Mouse (Mus musculus) lung, postnatal 0 days (tissue): ENCODE results near the gene Padi3.

Experiments used
- CTCF ChIP-seq: IDR thresholded peaks from 2 replicates; pipeline ENCODE4 v1.5.1; 2016; ENCODE audit warnings: antibody characterized with exemption, mild to moderate bottlenecking
- EP300 ChIP-seq: IDR thresholded peaks from 2 replicates; pipeline ENCODE4 v1.6.1; 2016; ENCODE audit warnings: antibody characterized with exemption, mild to moderate bottlenecking, control low read depth

GRCm38 (mm10) chr4:140837879-140838278 is 27.4 kb upstream of the Padi3 start:
- TF ChIP-seq CTCF (no peak), EP300 (no peak)
